Mouse (Mus musculus) G1E-ER4 (cell line): ENCODE data around the gene Bglap2. TPM values are rescaled to one million over a fixed set of nuclear protein-coding genes. Genes with fewer than 3 reads are reported as not detected.

Source experiments
- GATA1 ChIP-seq: IDR thresholded peaks from one replicate; pipeline ENCODE4 v1.8.0; 2012; ENCODE audit warnings: low read length, inconsistent platforms
- polyA plus RNA-seq: library from polyadenylated mRNA; stranded (reverse); fragments of >175 nt; gene quantifications from 2 replicates; pipeline ENCODE4 v1.2.3, GENCODE M21; 2012

The Bglap2 gene
- polyA plus RNA-seq, 1 experiment = not detected

DNA sequence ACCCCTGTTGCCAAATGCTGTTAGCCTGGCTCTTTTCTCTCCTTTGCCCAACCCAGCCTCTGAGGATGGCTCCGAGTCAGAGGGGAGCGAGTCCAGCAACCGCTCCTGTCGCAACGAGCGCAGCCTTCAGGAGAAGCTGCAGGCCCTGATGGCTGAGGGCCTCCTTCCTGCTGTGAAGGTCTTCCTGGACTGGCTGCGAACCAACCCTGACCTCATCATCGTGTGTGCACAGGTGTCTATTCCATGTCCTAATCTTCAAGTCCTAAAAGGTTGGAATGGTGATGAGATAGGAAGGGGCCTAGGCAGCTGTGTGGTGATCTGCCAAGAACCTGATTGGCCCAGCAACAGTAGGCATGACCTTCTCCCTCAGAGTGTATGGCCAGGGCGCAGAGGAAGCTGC, 25.6 kb downstream of the Bglap2 start:
- no peak for TF ChIP-seq GATA1

GRCm38 (mm10) chr3:88350732-88351131, 27.8 kb downstream of the Bglap2 start:
- no peak for TF ChIP-seq GATA1

DNA sequence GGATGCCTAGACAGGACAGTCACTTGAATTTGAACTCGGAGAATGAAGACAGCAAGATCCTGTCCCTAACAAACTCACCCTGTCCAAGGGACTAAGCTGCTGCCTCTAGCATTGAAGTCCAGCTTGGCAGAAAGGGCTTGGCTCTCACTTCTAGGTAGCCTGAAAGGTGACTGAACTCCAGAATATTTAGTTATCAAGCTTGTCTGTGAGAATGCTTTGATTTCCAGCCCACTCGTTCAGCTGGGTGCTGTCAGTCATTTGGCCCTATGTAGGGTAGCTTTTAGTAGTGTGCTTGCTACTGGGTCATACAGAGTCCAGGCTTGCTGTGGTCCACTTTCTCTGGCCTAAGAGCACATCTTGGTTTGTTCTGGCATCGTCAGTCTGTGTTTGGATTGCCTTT, 39.5 kb downstream of the Bglap2 start:
- TF ChIP-seq GATA1 = no peak

DNA sequence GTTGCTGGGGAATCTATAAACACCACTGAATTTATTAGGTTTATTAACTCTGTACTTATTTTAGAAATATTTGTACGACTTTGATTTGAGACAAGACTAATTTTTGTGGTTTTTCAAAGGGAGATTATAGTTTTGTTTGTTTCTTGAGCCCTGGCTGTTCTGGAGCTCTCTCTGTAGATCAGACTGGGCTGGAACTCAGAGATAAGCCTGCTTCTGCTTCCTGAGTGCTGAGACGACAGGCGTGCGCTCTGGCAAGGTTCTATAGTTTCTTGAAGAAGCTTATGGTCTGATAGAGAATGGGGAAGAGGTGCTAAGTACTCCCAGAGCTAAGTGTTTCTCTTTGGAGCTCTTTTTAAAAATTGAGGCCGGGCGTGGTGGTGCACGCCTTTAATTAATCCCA, 40.2 kb downstream of the Bglap2 start:
- TF ChIP-seq GATA1 = no peak

- TF ChIP-seq GATA1 = no peak
Measured at GRCm38 (mm10) chr3:88337367-88338020, 41.0 kb downstream of the Bglap2 start.

DNA sequence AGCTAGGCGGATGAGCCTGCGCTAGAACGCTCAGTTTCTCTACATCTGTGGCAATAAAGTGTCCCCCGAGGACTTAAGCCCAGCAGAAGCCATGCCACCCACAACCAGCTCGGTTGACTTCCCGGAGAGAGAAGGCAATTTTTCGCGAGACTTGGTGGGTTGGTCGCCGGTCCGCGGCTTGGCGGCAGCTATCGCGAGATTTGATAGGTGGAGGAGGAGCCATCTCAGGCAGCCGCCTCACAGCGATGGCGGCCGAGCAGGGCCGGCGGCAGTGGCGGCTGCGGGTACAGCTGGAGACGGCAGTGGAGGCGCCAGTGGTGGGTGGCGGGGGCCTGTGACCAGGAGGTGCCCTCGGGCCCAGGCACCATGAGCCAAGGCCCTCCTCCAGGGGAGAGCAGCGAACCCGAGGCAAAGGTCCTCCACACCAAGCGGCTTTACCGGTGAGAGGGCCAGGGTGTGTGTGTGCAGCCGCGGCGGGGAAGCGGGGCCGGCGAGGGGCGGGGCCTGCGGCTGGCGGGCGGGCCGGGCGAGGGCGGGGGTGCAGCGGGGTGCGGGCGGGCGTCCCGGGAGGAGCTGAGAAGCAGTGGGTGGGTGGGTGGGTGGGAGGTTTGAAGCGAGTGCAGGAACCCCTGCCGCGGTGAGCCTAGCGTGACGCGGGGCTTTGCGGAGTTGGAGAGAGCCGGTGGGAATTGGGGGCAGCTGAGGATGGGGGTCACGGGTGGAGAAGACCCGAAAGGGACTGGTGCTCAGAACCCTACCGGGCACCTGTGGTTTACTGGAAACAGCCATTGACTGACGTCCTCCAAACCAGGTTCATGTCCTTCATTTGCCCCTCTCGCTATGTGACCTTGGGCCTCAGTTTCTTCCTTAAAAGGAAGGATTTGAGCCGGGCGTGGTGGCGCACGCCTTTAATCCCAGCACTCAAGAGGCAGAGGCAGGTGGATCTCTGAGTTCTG, 42.2 kb downstream of the Bglap2 start, which contains the start of the genes Tmem79 and Smg5:
Gene Tmem79 (minus strand): TSS at position 91 of the 956 bp plus-strand sequence.
Gene Smg5 (plus strand): TSS at position 203 of the 956 bp plus-strand sequence.
- TF ChIP-seq GATA1 = no peak

GRCm38 (mm10) chr3:88335436-88336053, 43.0 kb downstream of the Bglap2 start:
- TF ChIP-seq GATA1 = no peak

GRCm38 (mm10) chr3:88334902-88335435, 43.5 kb downstream of the Bglap2 start:
- no peak for TF ChIP-seq GATA1

DNA sequence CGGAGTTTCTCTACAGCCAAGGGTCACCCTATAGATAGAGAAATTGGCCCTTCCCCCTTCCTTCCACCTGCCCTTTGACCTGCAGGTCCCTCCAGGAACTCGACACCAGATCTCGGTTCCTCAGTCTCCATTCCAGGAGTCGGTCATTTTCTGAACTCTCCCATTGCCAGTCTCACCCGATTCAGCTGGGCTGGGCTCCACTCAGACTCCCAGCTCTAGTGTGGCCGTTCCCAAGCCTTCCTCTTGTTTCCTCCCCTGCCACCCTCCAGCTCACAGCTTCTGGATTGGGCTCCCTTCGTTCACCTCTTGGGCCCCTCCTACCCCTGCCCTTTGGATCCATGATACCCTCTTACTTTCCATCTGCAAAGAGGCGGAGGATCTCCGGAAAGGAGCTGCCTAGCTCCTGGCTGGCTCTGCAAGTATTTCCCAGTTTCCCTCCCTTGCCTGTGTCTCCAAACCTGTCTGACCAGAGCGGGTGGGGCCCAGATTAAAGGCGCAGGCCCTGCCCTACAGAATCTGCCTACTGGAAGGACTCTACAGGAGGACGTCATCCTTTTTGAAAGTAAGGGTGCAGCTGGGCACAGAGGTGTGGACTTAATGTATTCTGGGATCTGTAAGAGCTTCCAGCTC, 44.4 kb downstream of the Bglap2 start:
- no peak for TF ChIP-seq GATA1

GRCm38 (mm10) chr3:88331282-88331681, 47.2 kb downstream of the Bglap2 start:
- no peak for TF ChIP-seq GATA1

GRCm38 (mm10) chr3:88328956-88329355, 49.5 kb downstream of the Bglap2 start:
- TF ChIP-seq GATA1 = no peak

Other genes with a start within 250 kb of the Bglap2 start
- 164 and 168 TPM in 2 replicates for gene Mef2d, start 236.3 kb downstream of the Bglap2 start, polyA plus RNA-seq
- gene Rhbg, start 124.0 kb downstream of the Bglap2 start, polyA plus RNA-seq = not detected in 2 replicates
- not detected in 2 replicates for gene Gm38392, start 91.5 kb downstream of the Bglap2 start, polyA plus RNA-seq
- gene Tsacc, start 81.7 kb downstream of the Bglap2 start, polyA plus RNA-seq = 0.52 and 1.1 TPM in 2 replicates
- 13.4 and 13.6 TPM in 2 replicates for gene Cct3, start 81.6 kb downstream of the Bglap2 start, polyA plus RNA-seq
- gene Glmp, start 53.7 kb downstream of the Bglap2 start, polyA plus RNA-seq = 18.7 and 56.8 TPM in 2 replicates
- 1.2 and 3.4 TPM in 2 replicates for gene Tmem79, start 42.6 kb downstream of the Bglap2 start, polyA plus RNA-seq
- 48.6 and 63.1 TPM in 2 replicates for gene Smg5, start 42.4 kb downstream of the Bglap2 start, polyA plus RNA-seq
- gene Paqr6, start 14.1 kb downstream of the Bglap2 start, polyA plus RNA-seq = not detected in 2 replicates
- not detected in 2 replicates for gene Bglap3, start 6.0 kb downstream of the Bglap2 start, polyA plus RNA-seq
- gene Bglap, start 5.8 kb upstream of the Bglap2 start, polyA plus RNA-seq = 0.30 and 0.36 TPM in 2 replicates
- gene Pmf1, start 31.6 kb upstream of the Bglap2 start, polyA plus RNA-seq = 275 and 327 TPM in 2 replicates
- 8.1 and 17.5 TPM in 2 replicates for gene Slc25a44, start 46.4 kb upstream of the Bglap2 start, polyA plus RNA-seq
- 5.2 and 7.4 TPM in 2 replicates for gene Sema4a, start 82.5 kb upstream of the Bglap2 start, polyA plus RNA-seq
- 352 and 421 TPM in 2 replicates for gene Lmna, start 131.3 kb upstream of the Bglap2 start, polyA plus RNA-seq
- 9.2 and 9.9 TPM in 2 replicates for gene Mex3a, start 153.7 kb upstream of the Bglap2 start, polyA plus RNA-seq
- 0.16 and 0.41 TPM in 2 replicates for gene Rab25, start 169.6 kb upstream of the Bglap2 start, polyA plus RNA-seq
- 123 and 166 TPM in 2 replicates for gene Lamtor2, start 174.4 kb upstream of the Bglap2 start, polyA plus RNA-seq
- 94.4 and 111 TPM in 2 replicates for gene Ubqln4, start 175.1 kb upstream of the Bglap2 start, polyA plus RNA-seq
- 79.2 and 381 TPM in 2 replicates for gene Ssr2, start 197.2 kb upstream of the Bglap2 start, polyA plus RNA-seq
- gene Arhgef2, start 227.3 kb upstream of the Bglap2 start, polyA plus RNA-seq = 188 and 221 TPM in 2 replicates